Mouse (Mus musculus) olfactory bulb, adult 2 months (tissue): ENCODE data around the gene Zmynd10. TPM values are rescaled to one million over a fixed set of nuclear protein-coding genes. Genes with fewer than 3 reads are reported as not detected.
A peak's percentile ranks its signal among the peaks of the same experiment; 100 is the strongest.

ENCODE experiments used
- H3K27ac ChIP-seq: fragments of 200-500 bp; 2 replicates; pipeline ENCODE4 v1.5.1; 2012; ENCODE audit warnings: low read depth, low read length; ENCODE audit not compliant: insufficient read depth
- H3K4me1 ChIP-seq: fragments of 200-500 bp; 2 replicates; pipeline ENCODE4 v1.6.1; 2012; ENCODE audit warnings: low read length; ENCODE audit not compliant: control insufficient read depth, insufficient read depth
- H3K4me3 ChIP-seq: fragments of 200-500 bp; 2 replicates; pipeline ENCODE4 v1.5.1; 2012; ENCODE audit warnings: mild to moderate bottlenecking, low read depth, low read length, moderate library complexity; ENCODE audit not compliant: insufficient read depth
- CTCF ChIP-seq: fragments of 200-500 bp; IDR thresholded peaks from 2 replicates; pipeline ENCODE4 v1.5.1; 2012; ENCODE audit warnings: low read depth, mild to moderate bottlenecking, low read length, moderate library complexity; ENCODE audit not compliant: insufficient read depth
- POLR2A ChIP-seq: fragments of 200-500 bp; IDR thresholded peaks from 2 replicates; pipeline ENCODE4 v1.6.1; 2012; ENCODE audit warnings: mild to moderate bottlenecking, low read depth, low read length, moderate library complexity; ENCODE audit not compliant: insufficient read depth
- WGBS: fragments of 180-500 bp; shearing (Covaris S2); methylation state at CpG from one replicate; pipeline ENCODE4 v1.1.7; 2018; 5-methylcytosine and 5-hydroxymethylcytosine counted together
- polyA plus RNA-seq: library from polyadenylated mRNA; stranded (reverse); fragments of >200 nt; gene quantifications from 2 replicates; pipeline ENCODE4 v1.2.4, GENCODE M21; 2012; ENCODE audit warnings: low replicate concordance; ENCODE audit not compliant: missing spikeins, insufficient read depth, insufficient read length

Zmynd10 gene
- polyA plus RNA-seq, 1 experiment = not detected

- Histone ChIP-seq H3K4me1 (peaks cover 31% of the 10 kb centered on the region), H3K4me3 (no peak overlapping the region), H3K27ac (no peak overlapping the region)
- no peak for TF ChIP-seq POLR2A
- no peak for TF ChIP-seq CTCF
- 96% methylated on average over 12 of the region's 12 CpGs for WGBS
Measured at GRCm38 (mm10) chr9:107544729-107545128, 2.4 kb upstream of the Zmynd10 start.

- Histone ChIP-seq H3K27ac (no peak overlapping the region), H3K4me1 (peaks cover 31% of the 10 kb centered on the region), H3K4me3 (no peak overlapping the region)
- TF ChIP-seq POLR2A = no peak
- no peak for TF ChIP-seq CTCF
- WGBS = 86% methylated on average over 10 of the region's 10 CpGs
Measured at GRCm38 (mm10) chr9:107545199-107545598, 1.9 kb upstream of the Zmynd10 start.

DNA sequence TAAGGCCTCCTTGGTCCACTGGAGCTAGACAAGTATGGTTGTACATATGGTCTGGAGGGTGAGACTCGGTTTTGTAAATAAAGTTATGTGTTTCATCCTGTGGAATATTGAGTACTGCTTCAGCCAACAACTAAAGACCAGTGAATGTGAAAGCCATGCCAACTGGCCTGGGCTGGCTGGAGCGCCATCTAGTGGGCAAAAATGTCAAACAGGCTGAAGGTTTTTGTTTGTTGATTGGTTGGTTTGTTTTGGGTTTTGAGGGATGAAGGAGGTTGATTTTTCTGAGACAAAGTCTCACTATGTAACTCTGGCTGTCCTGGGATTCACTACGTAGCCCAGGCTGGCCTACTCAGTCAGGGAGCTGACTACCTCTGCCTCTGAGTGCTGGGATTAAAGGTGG is 1.5 kb upstream of the Zmynd10 start:
- TF ChIP-seq CTCF (peak; percentile 41; the same call in 1 of the 2 replicates), POLR2A (no peak)
- Histone ChIP-seq H3K27ac (no peak overlapping the region), H3K4me1 (peaks cover 31% of the 10 kb centered on the region), H3K4me3 (no peak overlapping the region)
- 14% methylated on average over 3 of the region's 3 CpGs for whole genome bisulfite sequencing

DNA sequence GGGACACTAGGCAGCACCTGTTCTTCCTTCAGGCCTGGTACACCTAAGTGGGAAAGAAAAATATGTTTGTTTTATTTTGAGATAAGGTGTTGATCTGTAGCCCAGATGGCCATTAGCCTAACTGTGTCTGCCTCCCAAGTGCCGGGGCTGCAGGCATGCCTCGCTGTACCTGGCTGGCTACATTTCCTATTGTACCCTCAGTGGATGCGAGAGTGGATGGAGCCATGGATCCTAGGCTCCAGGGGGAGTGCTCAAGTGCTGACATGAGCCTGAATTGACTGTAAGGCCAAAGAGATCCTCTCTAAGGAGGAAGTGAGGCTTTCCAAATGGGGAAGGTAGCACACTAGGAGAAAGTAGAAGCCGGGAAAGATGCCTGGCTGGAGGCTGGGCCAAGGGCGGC is 859 bp downstream of the Zmynd10 start:
- H3K4me1 ChIP-seq = peaks cover 33% of the 10 kb centered on the region
- TF ChIP-seq POLR2A (no peak), CTCF (no peak)
- no peak overlapping the region for H3K27ac ChIP-seq
- 86% methylated on average over 5 of the region's 5 CpGs for WGBS
- H3K4me3 ChIP-seq = no peak overlapping the region

- Histone ChIP-seq H3K4me3 (no peak overlapping the region), H3K4me1 (peaks cover 36% of the 10 kb centered on the region), H3K27ac (no peak overlapping the region)
- TF ChIP-seq POLR2A (no peak), CTCF (no peak)
- 96% methylated on average over 10 of the region's 10 CpGs for whole genome bisulfite sequencing
Measured at GRCm38 (mm10) chr9:107548820-107549219, 1.7 kb downstream of the Zmynd10 start.

GRCm38 (mm10) chr9:107549297-107550074 is 2.4 kb downstream of the Zmynd10 start:
- Histone ChIP-seq H3K4me3 (no peak overlapping the region), H3K4me1 (peaks cover 39% of the 10 kb centered on the region), H3K27ac (no peak overlapping the region)
- TF ChIP-seq CTCF = no peak
- 92% methylated on average over 20 of the region's 20 CpGs for WGBS

- Histone ChIP-seq H3K27ac (no peak overlapping the region), H3K4me3 (no peak overlapping the region), H3K4me1 (peaks cover 35% of the 10 kb centered on the region)
- 79% methylated on average over 23 of the region's 23 CpGs for WGBS
- TF ChIP-seq POLR2A (no peak), CTCF (no peak)
Measured at GRCm38 (mm10) chr9:107550491-107551116, 3.5 kb downstream of the Zmynd10 start.

DNA sequence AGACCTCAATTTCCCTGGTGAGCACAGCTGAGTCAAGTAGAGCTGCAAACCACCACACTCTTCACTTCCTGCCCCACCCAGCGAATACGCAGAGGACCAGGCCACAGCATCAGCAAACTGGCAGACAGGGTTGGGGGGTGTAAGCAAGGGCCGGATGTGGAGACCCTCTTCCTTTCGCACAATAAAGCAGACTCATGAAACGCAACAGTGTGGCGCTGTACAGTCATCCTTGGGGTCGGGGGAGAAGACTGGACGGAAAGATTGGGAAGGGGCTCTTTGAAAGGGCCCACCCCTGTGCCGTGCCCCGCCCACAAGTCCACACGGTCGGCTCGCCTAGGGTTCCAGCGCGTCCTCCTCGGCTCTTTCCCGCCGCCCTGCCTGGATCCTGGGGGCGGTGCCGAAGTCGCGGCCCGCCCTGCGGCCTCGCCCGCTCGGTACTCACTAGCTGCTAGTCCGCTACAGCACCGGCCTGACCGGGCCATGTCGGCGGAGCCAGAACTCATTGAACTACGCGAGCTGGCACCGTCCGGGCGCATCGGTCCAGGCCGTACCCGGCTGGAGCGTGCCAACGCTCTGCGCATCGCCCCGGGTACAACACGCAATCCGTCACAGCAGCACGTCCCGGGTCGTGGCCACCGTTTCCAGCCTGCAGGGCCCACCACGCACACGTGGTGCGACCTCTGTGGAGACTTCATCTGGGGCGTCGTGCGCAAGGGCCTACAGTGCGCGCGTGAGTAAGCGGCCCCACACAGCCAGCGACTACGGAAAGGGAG is 4.2 kb downstream of the Zmynd10 start, which contains the start of gene Rassf1:
Rassf1 (plus strand) TSS at position 439 of the 773 bp plus-strand sequence.
- WGBS = 20% methylated on average over 63 of the region's 63 CpGs

GRCm38 (mm10) chr9:107551890-107552355 is 4.8 kb downstream of the Zmynd10 start:
- H3K27ac ChIP-seq = no peak overlapping the region
- peaks cover 33% of the 10 kb centered on the region for H3K4me1 ChIP-seq
- peak overlapping the region; percentile 32 for H3K4me3 ChIP-seq
- TF ChIP-seq POLR2A (no peak), CTCF (no peak)
- 63% methylated on average over 8 of the region's 8 CpGs for WGBS

More for the DNA sequence above, 4.2 kb downstream of the Zmynd10 start, which contains the start of gene Rassf1:
- H3K4me1 ChIP-seq = peaks cover 37% of the 10 kb centered on the region
- peak within 1 kb of the TSS; percentile 32 for H3K4me3 ChIP-seq
- H3K27ac ChIP-seq = no peak within 1 kb of the TSS
- TF ChIP-seq POLR2A (no peak), CTCF (no peak)
